Mouse (Mus musculus): ENCODE results near the gene Mageb3.
"Not testable (repeated sequence)": the region's sequence is repeated elsewhere in the genome, so short reads cannot be mapped to it uniquely, and the experiment has no call there.

Gene Mageb3

DNA sequence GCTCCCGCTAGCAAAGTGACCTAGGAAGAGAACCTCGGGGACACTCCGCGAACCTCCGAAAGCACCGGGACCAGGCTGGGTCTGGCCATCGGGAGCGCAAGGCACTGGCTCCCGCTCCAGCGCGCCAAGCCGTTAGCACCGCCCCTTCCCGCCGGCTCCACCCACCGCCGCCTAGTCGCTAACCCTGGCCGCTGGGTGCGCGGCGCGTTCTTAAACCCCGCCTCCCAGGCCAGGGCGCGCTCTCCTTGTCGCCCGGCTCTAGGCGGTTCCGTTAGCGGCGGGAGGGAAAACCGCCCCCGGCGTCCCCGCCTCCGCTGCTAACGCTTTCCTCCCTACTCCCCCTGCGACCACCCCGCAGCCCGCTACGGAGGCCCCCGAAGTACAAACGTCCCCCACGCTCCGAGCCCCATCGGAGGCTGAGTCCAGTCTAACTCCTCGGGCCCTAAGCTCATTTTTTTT lies at the start of gene Mageb3, which contains the start of gene Ctdspl2:
Gene Mageb3 (minus strand): TSS at position 328 of the 459 bp plus-strand sequence.
Gene Ctdspl2 (plus strand): TSS at position 237 of the 459 bp plus-strand sequence.
- peak; percentile 94 for DNase-seq (ENCODE audit: low read depth, low spot score)

GRCm38 (mm10) chr2:121995738-121996137 lies 39.8 kb upstream of the Mageb3 start:
- no peak for DNase-seq (ENCODE audit: low read depth, low spot score)

- DNase-seq (ENCODE audit: low read depth, low spot score) = no peak
These were observed 1.4 kb upstream of the Mageb3 start for GRCm38 (mm10) chr2:121957216-121957792.

- peak; percentile 93 for DNase-seq (ENCODE audit: low read depth, low spot score)
These were observed 529 bp upstream of the Mageb3 start for GRCm38 (mm10) chr2:121956224-121957018.

- no peak for DNase-seq (ENCODE audit: low read depth, low spot score)
These were observed 778 bp downstream of the Mageb3 start for GRCm38 (mm10) chr2:121954971-121955656.

GRCm38 (mm10) chr2:121943364-121943763 lies 12.5 kb downstream of the Mageb3 start:
- no peak for DNase-seq (ENCODE audit: low read depth, low spot score)

- not testable (repeated sequence) for DNase-seq (ENCODE audit: low read depth, low spot score)
These were observed 18.3 kb downstream of the Mageb3 start for GRCm38 (mm10) chr2:121937624-121938023.

- DNase-seq (ENCODE audit: low read depth, low spot score) = no peak
These were observed 39.6 kb downstream of the Mageb3 start for GRCm38 (mm10) chr2:121916047-121916970.

DNA sequence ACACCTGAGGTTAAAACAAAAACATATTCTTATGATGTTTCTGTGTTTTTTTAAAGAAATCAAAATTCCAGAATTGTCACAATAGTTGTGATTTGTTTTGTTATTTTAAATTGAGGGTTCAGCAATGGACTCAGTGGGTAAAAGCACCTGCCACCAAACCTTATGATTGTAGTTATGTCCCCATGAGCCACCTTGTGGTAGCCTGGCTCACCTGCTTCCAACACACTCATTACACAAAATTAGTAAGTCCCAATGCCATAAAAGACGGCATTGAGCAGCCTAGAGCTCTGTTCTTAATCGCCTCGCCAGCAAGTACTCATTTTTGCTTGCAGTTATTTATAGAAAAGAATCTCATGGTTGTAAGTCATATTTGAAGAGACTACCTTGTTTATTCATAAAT lies 45.9 kb downstream of the Mageb3 start:
- DNase-seq (ENCODE audit: low read depth, low spot score) = no peak
